Mouse (Mus musculus) neural tube, embryonic 14.5 days (tissue): ENCODE data around the gene Zfp655. TPM values are rescaled to one million over a fixed set of nuclear protein-coding genes. Genes with fewer than 3 reads are reported as not detected.
"Not testable (repeated sequence)": the region's sequence is repeated elsewhere in the genome, so short reads cannot be mapped to it uniquely, and the experiment has no call there.

ENCODE experiments used
- ATAC-seq: fragments of 200-750 bp; cut with Nextera tagmentation; 2 replicates; pipeline ENCODE4 v1.8.0; 2017; ENCODE audit warnings: low read depth, mild to moderate bottlenecking, moderate TSS enrichment, moderate library complexity
- H3K27ac ChIP-seq: fragments of 300-500 bp; sonication (generic); 2 replicates; pipeline ENCODE4 v1.5.1; 2014; ENCODE audit warnings: low read depth, mild to moderate bottlenecking, control low read depth, low read length, moderate library complexity, mixed read lengths
- H3K27me3 ChIP-seq: fragments of 300-500 bp; sonication (generic); 2 replicates; pipeline ENCODE4 v1.6.1; 2014; ENCODE audit warnings: low read length; ENCODE audit not compliant: control insufficient read depth, insufficient read depth
- H3K36me3 ChIP-seq: fragments of 300-500 bp; sonication (generic); 2 replicates; pipeline ENCODE4 v1.6.1; 2014; ENCODE audit warnings: low read length, mixed read lengths; ENCODE audit not compliant: control insufficient read depth, insufficient read depth
- H3K4me1 ChIP-seq: fragments of 300-500 bp; sonication (generic); 2 replicates; pipeline ENCODE4 v1.6.1; 2014; ENCODE audit warnings: low read length; ENCODE audit not compliant: control insufficient read depth, insufficient read depth
- H3K4me2 ChIP-seq: fragments of 300-500 bp; sonication (generic); 2 replicates; pipeline ENCODE4 v1.6.1; 2014; ENCODE audit warnings: mild to moderate bottlenecking, low read depth, low read length, control low read depth
- H3K4me3 ChIP-seq: fragments of 300-500 bp; sonication (generic); 2 replicates; pipeline ENCODE4 v1.5.1; 2014; ENCODE audit warnings: low read depth, low read length, control low read depth, mixed read lengths
- H3K9ac ChIP-seq: fragments of 300-500 bp; sonication (generic); replicated peaks from 2 replicates; pipeline ENCODE4 v1.6.1; 2014; ENCODE audit warnings: low read depth, mild to moderate bottlenecking, control low read depth, low read length, mixed read lengths
- H3K9me3 ChIP-seq: fragments of 300-500 bp; sonication (generic); 2 replicates; pipeline ENCODE4 v1.6.1; 2016; ENCODE audit warnings: low read length; ENCODE audit not compliant: control insufficient read depth
- WGBS: fragments of 180-500 bp; shearing (Covaris S2); extraction: QIAGEN DNeasy Blood & Tissue Kit; methylation state at CpG from one replicate; pipeline ENCODE4 v1.1.7; 2014; 5-methylcytosine and 5-hydroxymethylcytosine counted together
- polyA plus RNA-seq: library from polyadenylated mRNA; unstranded; fragments of >200 nt; fragmentation: Nextera tagmentation; extraction: Ambion mirVana; gene quantifications from 2 replicates; pipeline ENCODE4 v1.2.1, GENCODE M21; 2014

Zfp655 gene
- polyA plus RNA-seq, 1 experiment from 2014 or later, result 44.3 TPM

GRCm38 (mm10) chr5:145230641-145231040, 874 bp upstream of the Zfp655 start:
- H3K36me3 ChIP-seq, result peaks cover 8% of the 10 kb centered on the region
- H3K9ac ChIP-seq, result peak overlapping the region; percentile 98; the same call in 1 of the 2 replicates
- ATAC-seq, result no peak
- H3K4me2 ChIP-seq, result peak overlapping the region; percentile 71
- peak overlapping the region; percentile 99 for H3K4me3 ChIP-seq
- peaks cover 16% of the 10 kb centered on the region for H3K4me1 ChIP-seq
- no peaks in the 10 kb centered on the region for H3K9me3 ChIP-seq
- H3K27ac ChIP-seq, result no peak overlapping the region
- WGBS, result 89% methylated on average over 4 of the region's 4 CpGs
- H3K27me3 ChIP-seq, result no peaks in the 10 kb centered on the region

DNA sequence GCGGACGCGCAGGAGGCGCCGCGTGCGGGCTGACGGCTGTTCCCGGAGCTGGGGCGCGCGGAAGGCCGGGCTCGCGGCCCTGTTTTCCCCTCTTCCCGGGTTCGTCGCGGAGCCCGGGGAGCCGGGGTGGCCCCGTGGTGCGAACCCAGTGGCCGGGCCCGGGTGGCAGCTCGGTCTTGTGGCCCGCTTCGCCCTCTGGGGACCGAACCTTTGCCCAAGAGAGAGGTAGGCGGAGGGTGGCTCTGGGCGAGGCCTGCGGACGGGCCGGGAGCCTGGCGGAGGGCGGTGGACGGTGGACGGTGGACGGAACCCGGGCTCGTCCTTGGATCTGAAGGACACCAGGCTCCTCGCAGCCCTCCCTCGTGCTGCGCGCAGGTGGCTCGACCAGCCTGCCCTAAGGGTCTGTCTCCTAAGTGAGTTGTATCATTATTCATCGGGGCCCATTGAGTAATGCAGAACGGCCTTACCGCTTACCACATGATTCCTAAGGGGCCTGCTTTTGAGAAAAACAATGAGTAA, 437 bp downstream of the Zfp655 start:
- H3K4me1 ChIP-seq, result peaks cover 16% of the 10 kb centered on the region
- peak overlapping the region; percentile 71 for H3K4me2 ChIP-seq
- peak overlapping the region; percentile 92 for H3K27ac ChIP-seq
- peaks cover 8% of the 10 kb centered on the region for H3K36me3 ChIP-seq
- no peaks in the 10 kb centered on the region for H3K9me3 ChIP-seq
- H3K27me3 ChIP-seq, result no peaks in the 10 kb centered on the region
- peak; percentile 76 for ATAC-seq
- H3K9ac ChIP-seq, result peak overlapping the region; percentile 98
- peak overlapping the region; percentile 99 for H3K4me3 ChIP-seq
- WGBS, result under 1% methylated on average over 31 of the region's 49 CpGs

GRCm38 (mm10) chr5:145234636-145235035, 3.1 kb downstream of the Zfp655 start:
- no peak overlapping the region for H3K4me2 ChIP-seq
- H3K36me3 ChIP-seq, result peaks cover 22% of the 10 kb centered on the region
- no peaks in the 10 kb centered on the region for H3K27me3 ChIP-seq
- peaks cover 16% of the 10 kb centered on the region for H3K4me1 ChIP-seq
- H3K4me3 ChIP-seq, result no peak overlapping the region
- H3K27ac ChIP-seq, result no peak overlapping the region
- no peak for ATAC-seq
- H3K9ac ChIP-seq, result no peak overlapping the region
- H3K9me3 ChIP-seq, result no peaks in the 10 kb centered on the region

DNA sequence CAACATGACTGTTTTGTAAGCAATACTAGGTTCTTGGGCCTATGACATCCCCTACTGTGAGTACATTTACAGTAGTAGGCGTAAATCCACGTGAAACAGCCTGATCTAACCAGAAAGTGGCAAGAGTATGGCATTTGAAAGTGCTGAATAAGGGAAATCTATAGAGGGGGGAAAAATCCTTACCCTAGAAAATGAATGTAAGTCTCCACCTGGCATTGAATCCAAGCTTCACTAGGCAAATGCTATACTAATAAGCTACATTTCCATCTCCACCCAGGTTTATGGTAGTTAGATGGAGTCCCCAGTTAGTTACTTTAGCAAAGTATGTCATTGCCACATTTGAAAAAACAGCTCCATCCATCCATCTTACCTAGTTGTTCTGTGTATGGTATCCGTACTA, 18.0 kb downstream of the Zfp655 start:
- Histone ChIP-seq H3K27ac (no peak overlapping the region), H3K4me1 (no peaks in the 10 kb centered on the region), H3K4me3 (no peak overlapping the region), H3K9ac (no peak overlapping the region), H3K27me3 (no peaks in the 10 kb centered on the region), H3K36me3 (peaks cover 12% of the 10 kb centered on the region), H3K4me2 (no peak overlapping the region), H3K9me3 (no peaks in the 10 kb centered on the region)
- ATAC-seq, result no peak
- WGBS, result 98% methylated on average over 3 of the region's 3 CpGs

DNA sequence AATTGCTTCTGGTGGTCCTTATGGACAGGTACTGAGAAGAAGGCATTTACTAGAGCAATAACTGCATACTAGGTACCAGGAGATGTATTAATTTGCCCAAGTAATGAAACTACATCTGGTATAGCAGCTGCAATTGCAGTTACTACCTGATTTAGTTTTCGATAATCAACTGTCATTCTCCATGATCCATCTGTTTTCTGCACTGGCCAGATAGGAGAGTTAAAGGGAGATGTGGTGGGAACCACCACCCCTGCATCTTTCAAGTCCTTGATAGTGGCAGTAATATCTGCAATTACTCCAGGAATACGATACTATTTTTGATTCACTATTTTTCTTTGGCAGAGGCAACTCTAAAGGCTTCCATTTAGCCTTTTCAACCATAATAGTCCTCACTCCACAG, 42.1 kb downstream of the Zfp655 start:
- H3K36me3 ChIP-seq, H3K9ac ChIP-seq, H3K27me3 ChIP-seq, ATAC-seq, H3K9me3 ChIP-seq, H3K27ac ChIP-seq, H3K4me2 ChIP-seq, H3K4me3 ChIP-seq, H3K4me1 ChIP-seq: not testable (repeated sequence)
- WGBS, result 87% methylated on average over 2 of the region's 2 CpGs

- no peak overlapping the region for H3K9ac ChIP-seq
- no peaks in the 10 kb centered on the region; the same call in 1 of the 2 replicates for H3K27me3 ChIP-seq
- 98% methylated on average over 2 of the region's 2 CpGs for WGBS
- H3K36me3 ChIP-seq, result peaks cover 21% of the 10 kb centered on the region
- peak; percentile 55 for ATAC-seq
- peaks cover 9% of the 10 kb centered on the region; the same call in 1 of the 2 replicates for H3K4me1 ChIP-seq
- H3K4me3 ChIP-seq, result peak overlapping the region; percentile 97
- no peak overlapping the region for H3K4me2 ChIP-seq
- H3K9me3 ChIP-seq, result no peaks in the 10 kb centered on the region
- no peak overlapping the region for H3K27ac ChIP-seq
Observed at GRCm38 (mm10) chr5:145279948-145280347, 48.4 kb downstream of the Zfp655 start.

DNA sequence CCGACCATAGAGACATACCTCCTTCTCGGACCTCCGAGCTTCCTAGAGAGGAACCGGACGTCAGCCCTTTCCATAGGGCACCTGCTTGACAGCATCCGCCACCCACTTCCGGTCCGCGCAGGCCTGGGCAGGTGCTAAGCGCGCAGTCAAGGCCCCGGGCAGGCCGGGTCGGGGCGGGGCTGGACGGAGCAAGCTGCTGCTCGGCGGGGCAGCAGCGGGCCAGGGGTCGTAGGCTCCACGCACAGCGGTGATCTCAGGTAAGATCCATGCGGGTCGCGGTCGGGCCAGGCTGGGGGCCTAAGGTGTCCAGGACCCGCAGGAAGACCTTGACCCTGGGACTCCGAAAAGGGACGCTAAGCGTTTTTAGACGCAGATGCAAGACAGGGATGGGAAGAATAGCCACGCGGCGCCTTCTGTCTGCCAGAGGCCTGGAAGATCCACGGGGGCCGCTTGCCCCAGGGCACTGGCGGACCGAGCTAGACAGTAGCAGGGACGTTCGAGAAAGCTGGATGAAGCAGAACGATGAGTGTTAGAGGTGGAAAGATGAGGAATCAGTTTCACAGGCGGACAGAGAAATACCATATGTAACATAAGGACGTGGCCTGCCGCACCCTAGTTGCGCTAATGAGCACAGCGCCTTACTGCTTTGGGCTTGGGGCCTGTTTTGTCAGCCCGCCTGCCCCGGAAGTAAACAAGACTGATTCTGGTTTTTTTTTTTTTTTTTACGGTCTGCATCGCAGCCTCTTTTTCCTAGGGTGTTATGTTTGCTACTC, 49.0 kb downstream of the Zfp655 start, which contains the start of gene Zscan25:
Gene Zscan25, plus strand, starts transcription at position 130 of the 773 bp plus-strand sequence.
- peaks cover 21% of the 10 kb centered on the region for H3K36me3 ChIP-seq
- H3K4me1 ChIP-seq, result peaks cover 9% of the 10 kb centered on the region; the same call in 1 of the 2 replicates
- no peaks in the 10 kb centered on the region for H3K9me3 ChIP-seq
- peak; percentile 99 for ATAC-seq
- H3K27me3 ChIP-seq, result no peaks in the 10 kb centered on the region; the same call in 1 of the 2 replicates
- peak within 1 kb of the TSS; percentile 97 for H3K4me3 ChIP-seq
- H3K4me2 ChIP-seq, result peak within 1 kb of the TSS; percentile 83
- H3K27ac ChIP-seq, result peak within 1 kb of the TSS; percentile 86
- under 1% methylated on average over 50 of the region's 50 CpGs for WGBS
- peak within 1 kb of the TSS; percentile 90 for H3K9ac ChIP-seq

DNA sequence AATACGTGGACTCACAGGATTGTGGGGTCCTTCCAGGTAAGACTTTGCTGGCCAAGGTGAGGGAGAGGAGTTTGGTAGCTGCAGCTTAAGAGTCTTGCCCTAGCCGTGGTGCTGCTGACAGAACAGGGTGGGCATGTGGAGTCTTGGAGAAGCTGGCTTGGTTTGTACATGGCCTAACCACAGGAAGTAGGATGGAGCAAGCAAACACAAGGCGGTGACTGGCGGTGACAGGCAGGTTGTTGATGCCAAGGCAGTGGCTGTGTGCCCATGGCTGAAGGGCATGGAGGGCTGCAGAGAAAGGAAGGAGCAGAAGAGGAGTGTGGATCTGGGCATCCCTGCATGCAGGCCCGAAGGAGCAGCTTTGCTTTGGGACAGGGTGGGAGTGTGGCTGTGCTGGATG, 56.9 kb downstream of the Zfp655 start:
- Histone ChIP-seq H3K4me2 (no peak overlapping the region), H3K4me3 (no peak overlapping the region), H3K36me3 (peaks cover 68% of the 10 kb centered on the region), H3K27me3 (no peaks in the 10 kb centered on the region), H3K27ac (no peak overlapping the region), H3K9me3 (no peaks in the 10 kb centered on the region), H3K4me1 (no peaks in the 10 kb centered on the region), H3K9ac (no peak overlapping the region)
- 95% methylated on average over 5 of the region's 5 CpGs for WGBS
- no peak for ATAC-seq

DNA sequence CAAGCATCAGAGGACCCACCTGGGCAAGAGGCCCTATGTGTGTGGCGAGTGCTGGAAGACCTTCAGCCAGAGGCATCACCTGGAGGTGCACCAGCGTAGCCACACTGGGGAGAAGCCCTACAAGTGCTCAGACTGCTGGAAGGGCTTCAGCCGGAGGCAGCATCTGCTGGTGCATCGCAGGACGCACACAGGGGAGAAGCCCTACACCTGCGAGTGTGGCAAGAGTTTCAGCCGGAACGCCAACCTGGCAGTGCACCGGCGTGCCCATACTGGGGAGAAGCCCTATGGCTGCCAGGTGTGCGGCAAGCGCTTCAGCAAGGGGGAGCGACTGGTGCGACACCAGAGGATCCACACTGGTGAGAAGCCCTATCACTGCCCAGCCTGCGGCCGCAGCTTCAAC, 59.2 kb downstream of the Zfp655 start:
- H3K9me3 ChIP-seq, result no peaks in the 10 kb centered on the region
- no peak overlapping the region for H3K9ac ChIP-seq
- H3K27ac ChIP-seq, result no peak overlapping the region
- ATAC-seq, result no peak; the same call in 1 of the 2 replicates
- H3K27me3 ChIP-seq, result no peaks in the 10 kb centered on the region
- H3K4me1 ChIP-seq, result no peaks in the 10 kb centered on the region
- no peak overlapping the region for H3K4me3 ChIP-seq
- peaks cover 56% of the 10 kb centered on the region for H3K36me3 ChIP-seq
- WGBS, result 97% methylated on average over 16 of the region's 16 CpGs
- no peak overlapping the region for H3K4me2 ChIP-seq
